Mouse (Mus musculus): ENCODE results near the gene Pakap.

Pakap gene

GRCm38 (mm10) chr4:57672996-57673906 is 105.3 kb downstream of the Pakap start:
- peak; percentile 69 for DNase-seq (ENCODE audit: low spot score)

- no peak for DNase-seq (ENCODE audit: low spot score)
Observed at GRCm38 (mm10) chr4:57674351-57674750, 106.4 kb downstream of the Pakap start.

GRCm38 (mm10) chr4:57675387-57675786 is 107.4 kb downstream of the Pakap start:
- DNase-seq (ENCODE audit: low spot score), result peak; percentile 24

GRCm38 (mm10) chr4:57677916-57678315 is 109.9 kb downstream of the Pakap start:
- DNase-seq (ENCODE audit: low spot score), result no peak

GRCm38 (mm10) chr4:57678991-57679457 is 111.0 kb downstream of the Pakap start:
- no peak for DNase-seq (ENCODE audit: low spot score)

GRCm38 (mm10) chr4:57680186-57680585 is 112.2 kb downstream of the Pakap start:
- no peak for DNase-seq (ENCODE audit: low spot score)

GRCm38 (mm10) chr4:57681511-57681910 is 113.5 kb downstream of the Pakap start:
- no peak for DNase-seq (ENCODE audit: low spot score)

- DNase-seq (ENCODE audit: low spot score), result no peak
Observed at GRCm38 (mm10) chr4:57682341-57682740, 114.4 kb downstream of the Pakap start.

- no peak for DNase-seq (ENCODE audit: low spot score)
Observed at GRCm38 (mm10) chr4:57682944-57683343, 115.0 kb downstream of the Pakap start.

- DNase-seq (ENCODE audit: low spot score), result no peak
Observed at GRCm38 (mm10) chr4:57684676-57685215, 116.8 kb downstream of the Pakap start.

- DNase-seq (ENCODE audit: low spot score), result no peak
Observed at GRCm38 (mm10) chr4:57686736-57687135, 118.8 kb downstream of the Pakap start.

GRCm38 (mm10) chr4:57687583-57687982 is 119.6 kb downstream of the Pakap start:
- no peak for DNase-seq (ENCODE audit: low spot score)

GRCm38 (mm10) chr4:57688131-57688530 is 120.2 kb downstream of the Pakap start:
- no peak for DNase-seq (ENCODE audit: low spot score)

- DNase-seq (ENCODE audit: low spot score), result no peak
Observed at GRCm38 (mm10) chr4:57690001-57690400, 122.0 kb downstream of the Pakap start.

- DNase-seq (ENCODE audit: low spot score), result no peak
Observed at GRCm38 (mm10) chr4:57690805-57691204, 122.8 kb downstream of the Pakap start.

GRCm38 (mm10) chr4:57694356-57695136 is 126.6 kb downstream of the Pakap start:
- no peak for DNase-seq (ENCODE audit: low spot score)

GRCm38 (mm10) chr4:57696955-57697354 is 129.0 kb downstream of the Pakap start:
- no peak for DNase-seq (ENCODE audit: low spot score)

GRCm38 (mm10) chr4:57697918-57698611 is 130.1 kb downstream of the Pakap start:
- DNase-seq (ENCODE audit: low spot score), result no peak

- no peak for DNase-seq (ENCODE audit: low spot score)
Observed at GRCm38 (mm10) chr4:57701576-57701975, 133.6 kb downstream of the Pakap start.

- no peak for DNase-seq (ENCODE audit: low spot score)
Observed at GRCm38 (mm10) chr4:57703574-57704470, 135.8 kb downstream of the Pakap start.

GRCm38 (mm10) chr4:57704575-57704974 is 136.6 kb downstream of the Pakap start:
- no peak for DNase-seq (ENCODE audit: low spot score)

Data from ovary, adult 18-20 months (tissue).